Mouse (Mus musculus) layer of hippocampus, postnatal 14 days (tissue): Measurements from ENCODE around the gene Mup17. TPM values are rescaled to one million over a fixed set of nuclear protein-coding genes. Genes with fewer than 3 reads are reported as not detected.
"Not testable (repeated sequence)": the region's sequence is repeated elsewhere in the genome, so short reads cannot be mapped to it uniquely, and the experiment has no call there.

Experiments
- DNase-seq, 2 experiments: peaks; one replicate each; pipeline ENCODE4 v3.0.0; 2021 to 2022; ENCODE audit warnings: low spot score in 2 of 2, mixed read lengths in 1 of 2
- long read RNA-seq, 2 experiments: library from polyadenylated mRNA; stranded (forward); transcript quantifications; one replicate each; pipeline ENCODE4 v2.0.0; 2021
- total RNA-seq, 2 experiments: library from RNA; stranded (reverse); gene quantifications; 2 replicates each; pipeline ENCODE4 v1.2.3; 2021

Mup17 gene
- not detected for total RNA-seq
- long read RNA-seq, experiment 1 = 0 reads
- long read RNA-seq, experiment 2 = 0 reads

- DNase-seq = not testable (repeated sequence)
Observed at GRCm38 (mm10) chr4:61595771-61596170, at the start of gene Mup17. Gene Mup17 (minus strand): TSS chr4:61595871.

- not testable (repeated sequence) for DNase-seq
Observed at GRCm38 (mm10) chr4:61571561-61571960, 24.1 kb downstream of the Mup17 start.

GRCm38 (mm10) chr4:61555887-61556286 lies 39.8 kb downstream of the Mup17 start:
- peak; percentile 1 to 15 for DNase-seq

Other genes starting within 250 kb of the Mup17 start
- gene Mup15, start 156.1 kb downstream of the Mup17 start, total RNA-seq = not detected
- gene Mup16, start 76.3 kb downstream of the Mup17 start, total RNA-seq = not detected
- gene Mup18, start 78.3 kb upstream of the Mup17 start, total RNA-seq = not detected
- gene Mup19, start 186.4 kb upstream of the Mup17 start, total RNA-seq = not detected
- gene Mup5, start 239.4 kb upstream of the Mup17 start, total RNA-seq = not detected